ENCODE assay signal across 9 mouse cellular contexts in the genomic region with DNA sequence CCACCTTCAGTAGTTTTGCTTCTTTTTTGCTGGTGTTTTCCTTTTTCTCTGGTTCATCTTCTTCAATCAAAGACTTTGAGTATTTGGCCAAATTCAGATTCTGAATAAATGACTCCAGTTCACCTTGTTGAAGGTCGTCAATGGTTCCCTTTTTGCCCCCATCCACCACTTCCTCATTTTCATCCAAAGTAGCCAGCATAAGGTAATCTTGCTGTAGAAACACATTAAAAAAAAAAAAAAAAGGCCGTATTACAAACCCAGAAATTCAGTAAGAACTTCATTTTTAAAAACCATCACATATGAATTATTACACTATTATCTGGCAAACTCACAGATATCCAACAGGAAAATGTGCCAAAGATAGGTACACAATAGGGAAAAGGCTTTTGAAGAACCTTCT. TPM values are rescaled to one million over a fixed set of nuclear protein-coding genes. Genes with fewer than 3 reads are reported as not detected.
DNase-seq lines count a peak whose midpoint lies in the region; ATAC-seq and TF ChIP-seq lines count a peak whose summit lies in the region.
"Had no signal": no experiment of that assay in that cellular context is flagged by ENCODE, and none has a peak within 500 bp of the region (broad histone marks: within the 10 kb centered on the region; RNA-seq: fewer than 3 reads in every experiment).

No protein-coding gene starts in this region.

- H3K27ac ChIP-seq in kidney, embryonic 15.5 days = no peak overlapping the region
- H3K27ac ChIP-seq in brown adipose tissue, adult 24 weeks (replicated peaks; ENCODE audit: low read depth, low read length) = no peak overlapping the region
- no peak overlapping the region for H3K27ac ChIP-seq in hindbrain, postnatal 0 days
- no peak overlapping the region for H3K27ac ChIP-seq in midbrain, embryonic 16.5 days (ENCODE audit: low read length)

- WGBS in kidney, embryonic 15.5 days = 84% methylated on average over 2 of the region's 2 CpGs
- 86% methylated on average over 2 of the region's 2 CpGs for WGBS in hindbrain, postnatal 0 days
- WGBS in midbrain, embryonic 16.5 days = 90% methylated on average over 2 of the region's 2 CpGs

- H3K4me1 ChIP-seq in kidney, embryonic 15.5 days = peaks cover 10% of the 10 kb centered on the region
- peaks cover 3% of the 10 kb centered on the region; the same call in 1 of the 2 replicates for H3K4me1 ChIP-seq in brown adipose tissue, adult 24 weeks (ENCODE audit: control insufficient read depth, insufficient read depth, insufficient read length, low read length)
- 0 out of 2 replicates have a peak, but pooled peaks cover 4% of the 10 kb centered on the region for H3K4me1 ChIP-seq in hindbrain, postnatal 0 days (ENCODE audit: insufficient read depth, low read length)
- H3K4me1 ChIP-seq in midbrain, embryonic 16.5 days (ENCODE audit: control insufficient read depth, insufficient read depth, low read length) = peaks cover 30% of the 10 kb centered on the region

- H3K9ac ChIP-seq in kidney, embryonic 15.5 days = peak overlapping the region; percentile 81
- 0 out of 2 replicates have a peak overlapping the region, but pooled peaks have one; percentile 58 for H3K9ac ChIP-seq in hindbrain, postnatal 0 days (replicated peaks; ENCODE audit: low read length)
- peak overlapping the region; percentile 87; the same call in 1 of the 2 replicates for H3K9ac ChIP-seq in midbrain, embryonic 16.5 days (ENCODE audit: low read depth, low read length)

- no peak for DNase-seq in kidney, adult 8-10 months
- DNase-seq in hindbrain, postnatal 0 days (ENCODE audit: low spot score) = no peak
- no peak for DNase-seq in urinary bladder, postnatal 25 days (ENCODE audit: low spot score)
- DNase-seq in gastrocnemius, adult 8-10 months (ENCODE audit: low spot score in 2 of 2) = no peak
- no peak for DNase-seq in cerebellum, adult 9-10 months

- H3K4me2 ChIP-seq in kidney, embryonic 15.5 days = peak overlapping the region; percentile 78
- peak overlapping the region; percentile 76 for H3K4me2 ChIP-seq in hindbrain, postnatal 0 days (ENCODE audit: low read depth, low read length)
- peak overlapping the region; percentile 84 for H3K4me2 ChIP-seq in midbrain, embryonic 16.5 days (ENCODE audit: low read length)

- no peaks in the 10 kb centered on the region for H3K9me3 ChIP-seq in kidney, embryonic 15.5 days (replicated peaks)
- H3K9me3 ChIP-seq in hindbrain, postnatal 0 days (ENCODE audit: low read length) = no peaks in the 10 kb centered on the region
- no peaks in the 10 kb centered on the region for H3K9me3 ChIP-seq in midbrain, embryonic 16.5 days (replicated peaks; ENCODE audit: control insufficient read depth, low read length, poor library complexity, severe bottlenecking)

- H3K36me3 ChIP-seq in kidney, embryonic 15.5 days = peaks cover 53% of the 10 kb centered on the region
- H3K36me3 ChIP-seq in hindbrain, postnatal 0 days (ENCODE audit: insufficient read depth, low read length) = peaks cover 32% of the 10 kb centered on the region; the same call in 1 of the 2 replicates
- H3K36me3 ChIP-seq in midbrain, embryonic 16.5 days (ENCODE audit: control insufficient read depth, insufficient read depth, low read length) = peaks cover 26% of the 10 kb centered on the region

- no peak for ATAC-seq in kidney, embryonic 15.5 days (replicated peaks; ENCODE audit: low FRiP score)
- ATAC-seq in hindbrain, postnatal 0 days = no peak
- no peak for ATAC-seq in midbrain, embryonic 16.5 days

- H3K4me3 ChIP-seq in kidney, embryonic 15.5 days (replicated peaks) = peak overlapping the region; percentile 93
- H3K4me3 ChIP-seq in brown adipose tissue, adult 24 weeks (ENCODE audit: insufficient read depth, low read depth, low read length) = peak overlapping the region; percentile 90
- peak overlapping the region; percentile 53 for H3K4me3 ChIP-seq in hindbrain, postnatal 0 days (ENCODE audit: low read length)
- H3K4me3 ChIP-seq in midbrain, embryonic 16.5 days (ENCODE audit: low read depth, low read length) = peak overlapping the region; percentile 90

- no peak for TF ChIP-seq CTCF in hindbrain, postnatal 0 days (IDR thresholded peaks at IDR 0.05; ENCODE audit: low read depth)

- no peaks in the 10 kb centered on the region for H3K27me3 ChIP-seq in kidney, embryonic 15.5 days
- H3K27me3 ChIP-seq in hindbrain, postnatal 0 days (ENCODE audit: insufficient read depth, low read length) = no peaks in the 10 kb centered on the region
- H3K27me3 ChIP-seq in midbrain, embryonic 16.5 days (ENCODE audit: control insufficient read depth, insufficient read depth, low read depth, low read length) = no peaks in the 10 kb centered on the region

RNA-seq across cellular contexts. Expression of gene Cebpz, which starts 1.0 kb away (rescaled TPM):
- 66.4 and 66.6 TPM in 2 replicates for polyA plus RNA-seq in kidney, embryonic 15.5 days (2015; fragmentation: Nextera tagmentation; extraction: Ambion mirVana)
- 23.0 and 27.2 TPM in 2 replicates for polyA plus RNA-seq in brown adipose tissue, adult 24 weeks (2012; ENCODE audit: insufficient read depth, insufficient read length, missing spikeins)
- 11.0 and 13.5 TPM in 2 replicates for total RNA-seq in hindbrain, postnatal 0 days (2014; rRNA removed)
- 46.4 and 54.0 TPM in 2 replicates for polyA plus RNA-seq in hindbrain, postnatal 0 days (2015; fragmentation: Nextera tagmentation; extraction: Ambion mirVana)
- polyA plus RNA-seq in midbrain, embryonic 16.5 days (2015; fragmentation: Nextera tagmentation; extraction: Ambion mirVana) = 38.0 and 45.8 TPM in 2 replicates
- total RNA-seq in gastrocnemius, adult 8-10 months (2022) = 10 to 100 TPM; 22.7 to 28.6 (median 24.2) TPM

RNA-seq across cellular contexts. Expression of gene Ndufaf7, which starts 1.1 kb away (rescaled TPM):
- polyA plus RNA-seq in kidney, embryonic 15.5 days (2015; fragmentation: Nextera tagmentation; extraction: Ambion mirVana) = 57.9 and 62.3 TPM in 2 replicates
- polyA plus RNA-seq in brown adipose tissue, adult 24 weeks (2012; ENCODE audit: insufficient read depth, insufficient read length, missing spikeins) = 69.0 and 96.7 TPM in 2 replicates
- total RNA-seq in hindbrain, postnatal 0 days (2014; rRNA removed) = 19.7 and 28.3 TPM in 2 replicates
- 59.9 and 61.6 TPM in 2 replicates for polyA plus RNA-seq in hindbrain, postnatal 0 days (2015; fragmentation: Nextera tagmentation; extraction: Ambion mirVana)
- 66.3 and 68.0 TPM in 2 replicates for polyA plus RNA-seq in midbrain, embryonic 16.5 days (2015; fragmentation: Nextera tagmentation; extraction: Ambion mirVana)
- 10 to 100 TPM; 25.6 to 32.1 (median 28.7) TPM for total RNA-seq in gastrocnemius, adult 8-10 months (2022)

RNA-seq across cellular contexts. Expression of gene Cebpzos, which starts 19.6 kb away (rescaled TPM):
- 98.7 and 111 TPM in 2 replicates for polyA plus RNA-seq in kidney, embryonic 15.5 days (2015; fragmentation: Nextera tagmentation; extraction: Ambion mirVana)
- polyA plus RNA-seq in brown adipose tissue, adult 24 weeks (2012; ENCODE audit: insufficient read depth, insufficient read length, missing spikeins) = 88.0 and 93.4 TPM in 2 replicates
- total RNA-seq in hindbrain, postnatal 0 days (2014; rRNA removed) = 18.5 and 32.6 TPM in 2 replicates
- polyA plus RNA-seq in hindbrain, postnatal 0 days (2015; fragmentation: Nextera tagmentation; extraction: Ambion mirVana) = 140 and 149 TPM in 2 replicates
- polyA plus RNA-seq in midbrain, embryonic 16.5 days (2015; fragmentation: Nextera tagmentation; extraction: Ambion mirVana) = 105 and 113 TPM in 2 replicates
- total RNA-seq in gastrocnemius, adult 8-10 months (2022) = 10 to 100 TPM; 34.6 to 42.7 (median 37.3) TPM

RNA-seq across cellular contexts. Expression of gene Sult6b1, which starts 29.1 kb away (rescaled TPM):
- 0.10 TPM in 1 of 2 replicates, not detected in the other for polyA plus RNA-seq in kidney, embryonic 15.5 days (2015; fragmentation: Nextera tagmentation; extraction: Ambion mirVana)
- not detected in 2 replicates for polyA plus RNA-seq in brown adipose tissue, adult 24 weeks (2012; ENCODE audit: insufficient read depth, insufficient read length, missing spikeins)
- not detected in 2 replicates for total RNA-seq in hindbrain, postnatal 0 days (2014; rRNA removed)
- 0.39 and 0.55 TPM in 2 replicates for polyA plus RNA-seq in hindbrain, postnatal 0 days (2015; fragmentation: Nextera tagmentation; extraction: Ambion mirVana)
- polyA plus RNA-seq in midbrain, embryonic 16.5 days (2015; fragmentation: Nextera tagmentation; extraction: Ambion mirVana) = 0.16 and 0.27 TPM in 2 replicates
- not detected for total RNA-seq in gastrocnemius, adult 8-10 months (2022)
- total RNA-seq: monocyte, adult 5-6 weeks had no signal

RNA-seq across cellular contexts. Expression of gene Eif2ak2, which starts 53.5 kb away (rescaled TPM):
- 11.6 and 12.3 TPM in 2 replicates for polyA plus RNA-seq in kidney, embryonic 15.5 days (2015; fragmentation: Nextera tagmentation; extraction: Ambion mirVana)
- polyA plus RNA-seq in brown adipose tissue, adult 24 weeks (2012; ENCODE audit: insufficient read depth, insufficient read length, missing spikeins) = 10.0 and 12.0 TPM in 2 replicates
- 5.1 and 6.3 TPM in 2 replicates for total RNA-seq in hindbrain, postnatal 0 days (2014; rRNA removed)
- polyA plus RNA-seq in hindbrain, postnatal 0 days (2015; fragmentation: Nextera tagmentation; extraction: Ambion mirVana) = 5.1 and 7.8 TPM in 2 replicates
- 2.0 and 2.4 TPM in 2 replicates for polyA plus RNA-seq in midbrain, embryonic 16.5 days (2015; fragmentation: Nextera tagmentation; extraction: Ambion mirVana)
- total RNA-seq in gastrocnemius, adult 8-10 months (2022) = 1 to 10 TPM; 2.7 to 3.8 (median 3.3) TPM
